Mouse (Mus musculus) liver, embryonic 12.5 days (tissue): ENCODE data around the gene Letmd1. TPM values are rescaled to one million over a fixed set of nuclear protein-coding genes. Genes with fewer than 3 reads are reported as not detected.

Experiments used
- ATAC-seq: fragments of 200-750 bp; cut with Nextera tagmentation; 2 replicates; pipeline ENCODE4 v1.8.0; 2017; ENCODE audit warnings: moderate number of reproducible peaks, mild to moderate bottlenecking, moderate library complexity
- H3K27ac ChIP-seq: fragments of 300-500 bp; sonication (generic); 2 replicates; pipeline ENCODE4 v1.5.1; 2016; ENCODE audit warnings: mild to moderate bottlenecking
- H3K27me3 ChIP-seq: fragments of 300-500 bp; sonication (generic); replicated peaks from 2 replicates; pipeline ENCODE4 v1.6.1; 2016; ENCODE audit warnings: mild to moderate bottlenecking, moderate library complexity
- H3K36me3 ChIP-seq: fragments of 300-500 bp; sonication (generic); 2 replicates; pipeline ENCODE4 v1.6.1; 2016; ENCODE audit warnings: mild to moderate bottlenecking, moderate library complexity
- H3K4me1 ChIP-seq: fragments of 300-500 bp; sonication (generic); 2 replicates; pipeline ENCODE4 v1.6.1; 2016
- H3K4me2 ChIP-seq: fragments of 300-500 bp; sonication (generic); 2 replicates; pipeline ENCODE4 v1.6.1; 2016; ENCODE audit warnings: mild to moderate bottlenecking, moderate library complexity
- H3K4me3 ChIP-seq: fragments of 300-500 bp; sonication (generic); 2 replicates; pipeline ENCODE4 v1.5.1; 2016; ENCODE audit warnings: mild to moderate bottlenecking, moderate library complexity
- H3K9ac ChIP-seq: fragments of 300-500 bp; sonication (generic); 2 replicates; pipeline ENCODE4 v1.6.1; 2016; ENCODE audit warnings: mild to moderate bottlenecking, moderate library complexity
- H3K9me3 ChIP-seq: fragments of 300-500 bp; sonication (generic); replicated peaks from 2 replicates; pipeline ENCODE4 v1.6.1; 2016; ENCODE audit warnings: mild to moderate bottlenecking, moderate library complexity
- WGBS: fragments of 180-500 bp; shearing (Covaris S2); methylation state at CpG from one replicate; pipeline ENCODE4 v1.1.7; 2016; ENCODE audit not compliant: insufficient replicate concordance; 5-methylcytosine and 5-hydroxymethylcytosine counted together
- polyA plus RNA-seq: library from polyadenylated mRNA; unstranded; fragments of >200 nt; fragmentation: Nextera tagmentation; extraction: Ambion mirVana; gene quantifications from 2 replicates; pipeline ENCODE4 v1.2.1, GENCODE M21; 2016

The Letmd1 gene
- polyA plus RNA-seq, 1 experiment from 2014 or later = 18.5 TPM

- Histone ChIP-seq H3K27me3 (peaks cover 5% of the 10 kb centered on the region; the same call in 1 of the 2 replicates), H3K4me2 (no peak overlapping the region), H3K36me3 (no peaks in the 10 kb centered on the region), H3K9me3 (no peaks in the 10 kb centered on the region), H3K9ac (no peak overlapping the region), H3K4me3 (no peak overlapping the region), H3K27ac (no peak overlapping the region), H3K4me1 (peaks cover 21% of the 10 kb centered on the region)
- WGBS = 69% methylated on average over 7 of the region's 7 CpGs
- no peak for ATAC-seq
These were observed 12.3 kb upstream of the Letmd1 start for GRCm38 (mm10) chr15:100456356-100456991.

- no peaks in the 10 kb centered on the region for H3K9me3 ChIP-seq
- peak overlapping the region; percentile 56 for H3K4me2 ChIP-seq
- peak; percentile 68 for ATAC-seq
- peaks cover 21% of the 10 kb centered on the region for H3K4me1 ChIP-seq
- H3K27me3 ChIP-seq = 0 out of 2 replicates have a peak, but pooled peaks cover 4% of the 10 kb centered on the region
- no peaks in the 10 kb centered on the region for H3K36me3 ChIP-seq
- peak overlapping the region; percentile 19; the same call in 1 of the 2 replicates for H3K4me3 ChIP-seq
- H3K27ac ChIP-seq = no peak overlapping the region
- no peak overlapping the region for H3K9ac ChIP-seq
- WGBS = 5% methylated on average over 17 of the region's 17 CpGs
These were observed 11.5 kb upstream of the Letmd1 start for GRCm38 (mm10) chr15:100457340-100457739.

- Histone ChIP-seq H3K9ac (no peak overlapping the region), H3K4me2 (peak overlapping the region; percentile 56; the same call in 1 of the 2 replicates), H3K36me3 (no peaks in the 10 kb centered on the region), H3K4me3 (no peak overlapping the region), H3K27ac (no peak overlapping the region), H3K4me1 (peaks cover 21% of the 10 kb centered on the region), H3K9me3 (no peaks in the 10 kb centered on the region), H3K27me3 (no peaks in the 10 kb centered on the region)
- 30% methylated on average over 10 of the region's 10 CpGs for WGBS
- no peak for ATAC-seq
These were observed 10.8 kb upstream of the Letmd1 start for GRCm38 (mm10) chr15:100458055-100458454.

GRCm38 (mm10) chr15:100460942-100461341 is 7.9 kb upstream of the Letmd1 start:
- ATAC-seq = peak; percentile 81
- no peaks in the 10 kb centered on the region for H3K36me3 ChIP-seq
- peak overlapping the region; percentile 61 for H3K4me2 ChIP-seq
- peaks cover 21% of the 10 kb centered on the region for H3K4me1 ChIP-seq
- no peak overlapping the region for H3K27ac ChIP-seq
- H3K9me3 ChIP-seq = no peaks in the 10 kb centered on the region
- no peaks in the 10 kb centered on the region for H3K27me3 ChIP-seq
- 7% methylated on average over 12 of the region's 12 CpGs for WGBS
- peak overlapping the region; percentile 33; the same call in 1 of the 2 replicates for H3K4me3 ChIP-seq
- H3K9ac ChIP-seq = peak overlapping the region; percentile 18; the same call in 1 of the 2 replicates

GRCm38 (mm10) chr15:100461646-100462045 is 7.2 kb upstream of the Letmd1 start:
- no peak overlapping the region for H3K4me3 ChIP-seq
- H3K4me1 ChIP-seq = peaks cover 21% of the 10 kb centered on the region
- no peak overlapping the region for H3K27ac ChIP-seq
- ATAC-seq = no peak
- no peak overlapping the region for H3K9ac ChIP-seq
- H3K27me3 ChIP-seq = no peaks in the 10 kb centered on the region
- WGBS = 47% methylated on average over 9 of the region's 9 CpGs
- no peaks in the 10 kb centered on the region for H3K36me3 ChIP-seq
- no peaks in the 10 kb centered on the region for H3K9me3 ChIP-seq
- H3K4me2 ChIP-seq = no peak overlapping the region

GRCm38 (mm10) chr15:100462086-100462485 is 6.7 kb upstream of the Letmd1 start:
- no peaks in the 10 kb centered on the region for H3K9me3 ChIP-seq
- H3K4me1 ChIP-seq = peaks cover 20% of the 10 kb centered on the region
- H3K9ac ChIP-seq = no peak overlapping the region
- WGBS = 72% methylated on average over 5 of the region's 5 CpGs
- no peak overlapping the region for H3K4me2 ChIP-seq
- no peaks in the 10 kb centered on the region for H3K27me3 ChIP-seq
- ATAC-seq = no peak
- H3K36me3 ChIP-seq = no peaks in the 10 kb centered on the region
- no peak overlapping the region for H3K27ac ChIP-seq
- no peak overlapping the region for H3K4me3 ChIP-seq

- 18% methylated on average over 6 of the region's 6 CpGs for WGBS
- Histone ChIP-seq H3K27ac (no peak overlapping the region), H3K9me3 (no peaks in the 10 kb centered on the region), H3K36me3 (no peaks in the 10 kb centered on the region), H3K4me2 (no peak overlapping the region), H3K27me3 (no peaks in the 10 kb centered on the region), H3K9ac (no peak overlapping the region), H3K4me1 (peaks cover 24% of the 10 kb centered on the region), H3K4me3 (no peak overlapping the region)
- no peak; the same call in 1 of the 2 replicates for ATAC-seq
These were observed 5.1 kb upstream of the Letmd1 start for GRCm38 (mm10) chr15:100463712-100464111.

GRCm38 (mm10) chr15:100465432-100465831 is 3.4 kb upstream of the Letmd1 start:
- no peaks in the 10 kb centered on the region for H3K36me3 ChIP-seq
- no peak overlapping the region for H3K27ac ChIP-seq
- H3K9me3 ChIP-seq = no peaks in the 10 kb centered on the region
- no peaks in the 10 kb centered on the region for H3K27me3 ChIP-seq
- no peak overlapping the region for H3K4me3 ChIP-seq
- ATAC-seq = no peak
- H3K4me1 ChIP-seq = peaks cover 36% of the 10 kb centered on the region
- WGBS = 62% methylated on average over 2 of the region's 2 CpGs
- H3K9ac ChIP-seq = no peak overlapping the region
- H3K4me2 ChIP-seq = no peak overlapping the region

GRCm38 (mm10) chr15:100467738-100468137 is 1.1 kb upstream of the Letmd1 start:
- Histone ChIP-seq H3K4me1 (peaks cover 29% of the 10 kb centered on the region), H3K9ac (0 out of 2 replicates have a peak overlapping the region, but pooled peaks have one; percentile 27), H3K4me3 (peak overlapping the region; percentile 87), H3K27me3 (no peaks in the 10 kb centered on the region), H3K9me3 (no peaks in the 10 kb centered on the region), H3K27ac (no peak overlapping the region), H3K36me3 (peaks cover 21% of the 10 kb centered on the region), H3K4me2 (peak overlapping the region; percentile 91)
- 30% methylated on average over 8 of the region's 8 CpGs for WGBS
- no peak for ATAC-seq

GRCm38 (mm10) chr15:100469189-100469545 is 344 bp downstream of the Letmd1 start:
- Histone ChIP-seq H3K27me3 (no peaks in the 10 kb centered on the region), H3K4me2 (peak overlapping the region; percentile 91), H3K27ac (peak overlapping the region; percentile 83), H3K36me3 (peaks cover 35% of the 10 kb centered on the region), H3K9me3 (no peaks in the 10 kb centered on the region), H3K4me3 (peak overlapping the region; percentile 87), H3K4me1 (peaks cover 29% of the 10 kb centered on the region), H3K9ac (peak overlapping the region; percentile 81)
- 2% methylated on average over 19 of the region's 19 CpGs for WGBS
- ATAC-seq = peak; percentile 38

GRCm38 (mm10) chr15:100470037-100470436 is 1.2 kb downstream of the Letmd1 start:
- no peak overlapping the region for H3K27ac ChIP-seq
- ATAC-seq = no peak
- 45% methylated on average over 10 of the region's 10 CpGs for WGBS
- H3K36me3 ChIP-seq = peaks cover 43% of the 10 kb centered on the region
- no peak overlapping the region for H3K9ac ChIP-seq
- H3K9me3 ChIP-seq = no peaks in the 10 kb centered on the region
- H3K4me1 ChIP-seq = peaks cover 30% of the 10 kb centered on the region
- H3K4me2 ChIP-seq = peak overlapping the region; percentile 91
- H3K4me3 ChIP-seq = peak overlapping the region; percentile 87
- no peaks in the 10 kb centered on the region for H3K27me3 ChIP-seq

- ATAC-seq = no peak
- H3K9me3 ChIP-seq = no peaks in the 10 kb centered on the region
These were observed 5.2 kb downstream of the Letmd1 start for GRCm38 (mm10) chr15:100473926-100474503.

More at GRCm38 (mm10) chr15:100473926-100474503, 5.2 kb downstream of the Letmd1 start:
- no peak overlapping the region for H3K27ac ChIP-seq
- WGBS = 74% methylated on average over 7 of the region's 7 CpGs
- no peak overlapping the region for H3K9ac ChIP-seq
- H3K4me3 ChIP-seq = no peak overlapping the region
- no peaks in the 10 kb centered on the region for H3K27me3 ChIP-seq
- H3K36me3 ChIP-seq = peaks cover 83% of the 10 kb centered on the region
- peaks cover 24% of the 10 kb centered on the region for H3K4me1 ChIP-seq
- H3K4me2 ChIP-seq = no peak overlapping the region
